Mouse (Mus musculus): Measurements from ENCODE around the gene Lacc1. TPM values are rescaled to one million over a fixed set of nuclear protein-coding genes. Genes with fewer than 3 reads are reported as not detected.
A peak's percentile ranks its signal among the peaks of the same experiment; 100 is the strongest.
"Not testable (repeated sequence)": the region's sequence is repeated elsewhere in the genome, so short reads cannot be mapped to it uniquely, and the experiment has no call there.

The Lacc1 gene
- polyA plus RNA-seq, 1 experiment from 2014 or later: 3.8 TPM

GRCm38 (mm10) chr14:77024499-77024898, 12.2 kb downstream of the Lacc1 start:
- WGBS: 92% methylated on average over 3 of the region's 3 CpGs
- Histone ChIP-seq H3K27ac (replicated peaks) (no peak overlapping the region), H3K4me3 (no peak overlapping the region), H3K4me1 (no peaks in the 10 kb centered on the region), H3K36me3 (no peaks in the 10 kb centered on the region), H3K27me3 (ENCODE audit: low read depth, poor library complexity, severe bottlenecking) (no peaks in the 10 kb centered on the region), H3K9me3 (replicated peaks) (no peaks in the 10 kb centered on the region; the same call in 1 of the 2 replicates)
- DNase-seq (ENCODE audit: low spot score): no peak

GRCm38 (mm10) chr14:77017211-77017610, 19.5 kb downstream of the Lacc1 start:
- H3K4me1 ChIP-seq: 0 out of 2 replicates have a peak, but pooled peaks cover 3% of the 10 kb centered on the region
- H3K4me3 ChIP-seq: no peak overlapping the region
- no peaks in the 10 kb centered on the region for H3K9me3 ChIP-seq (replicated peaks)
- WGBS: 88% methylated on average over 6 of the region's 6 CpGs
- no peaks in the 10 kb centered on the region for H3K27me3 ChIP-seq (ENCODE audit: low read depth, poor library complexity, severe bottlenecking)
- H3K36me3 ChIP-seq: no peaks in the 10 kb centered on the region
- DNase-seq (ENCODE audit: low spot score): no peak
- no peak overlapping the region for H3K27ac ChIP-seq (replicated peaks)

GRCm38 (mm10) chr14:77016783-77017182, 19.9 kb downstream of the Lacc1 start:
- not testable (repeated sequence) for DNase-seq (ENCODE audit: low spot score); H3K27me3 ChIP-seq (ENCODE audit: low read depth, poor library complexity, severe bottlenecking); H3K4me3 ChIP-seq; H3K36me3 ChIP-seq; H3K9me3 ChIP-seq (replicated peaks); H3K4me1 ChIP-seq; H3K27ac ChIP-seq (replicated peaks)
- 65% methylated on average over 12 of the region's 12 CpGs for WGBS

GRCm38 (mm10) chr14:77011804-77012203, 24.9 kb downstream of the Lacc1 start:
- no peaks in the 10 kb centered on the region for H3K36me3 ChIP-seq
- 5% methylated on average over 3 of the region's 3 CpGs for WGBS
- H3K4me1 ChIP-seq: 0 out of 2 replicates have a peak, but pooled peaks cover 3% of the 10 kb centered on the region
- no peaks in the 10 kb centered on the region for H3K9me3 ChIP-seq (replicated peaks)
- H3K4me3 ChIP-seq: no peak overlapping the region
- H3K27me3 ChIP-seq (ENCODE audit: low read depth, poor library complexity, severe bottlenecking): no peaks in the 10 kb centered on the region
- peak; percentile 68 for DNase-seq (ENCODE audit: low spot score)
- H3K27ac ChIP-seq (replicated peaks): no peak overlapping the region

GRCm38 (mm10) chr14:77008238-77008637, 28.5 kb downstream of the Lacc1 start:
- no peak overlapping the region for H3K27ac ChIP-seq (replicated peaks)
- no peaks in the 10 kb centered on the region for H3K27me3 ChIP-seq (ENCODE audit: low read depth, poor library complexity, severe bottlenecking)
- peak; percentile 61 for DNase-seq (ENCODE audit: low spot score)
- H3K36me3 ChIP-seq: no peaks in the 10 kb centered on the region
- H3K4me1 ChIP-seq: peaks cover 13% of the 10 kb centered on the region
- no peaks in the 10 kb centered on the region for H3K9me3 ChIP-seq (replicated peaks)
- H3K4me3 ChIP-seq: no peak overlapping the region
- WGBS: 18% methylated on average over 3 of the region's 3 CpGs

- Histone ChIP-seq H3K9me3 (replicated peaks) (no peaks in the 10 kb centered on the region), H3K27me3 (ENCODE audit: low read depth, poor library complexity, severe bottlenecking) (no peaks in the 10 kb centered on the region), H3K4me3 (no peak overlapping the region), H3K4me1 (peaks cover 13% of the 10 kb centered on the region), H3K27ac (replicated peaks) (no peak overlapping the region), H3K36me3 (no peaks in the 10 kb centered on the region)
- WGBS: 76% methylated on average over 5 of the region's 5 CpGs
- DNase-seq (ENCODE audit: low spot score): no peak
These were observed 31.1 kb downstream of the Lacc1 start for GRCm38 (mm10) chr14:77005566-77005965.

- H3K36me3 ChIP-seq: no peaks in the 10 kb centered on the region
- DNase-seq (ENCODE audit: low spot score): no peak
- no peak overlapping the region for H3K4me3 ChIP-seq
- 79% methylated on average over 8 of the region's 8 CpGs for WGBS
- no peaks in the 10 kb centered on the region for H3K27me3 ChIP-seq (ENCODE audit: low read depth, poor library complexity, severe bottlenecking)
- H3K27ac ChIP-seq (replicated peaks): 0 out of 2 replicates have a peak overlapping the region, but pooled peaks have one; percentile 2
- peaks cover 13% of the 10 kb centered on the region for H3K4me1 ChIP-seq
- no peaks in the 10 kb centered on the region for H3K9me3 ChIP-seq (replicated peaks)
These were observed 32.0 kb downstream of the Lacc1 start for GRCm38 (mm10) chr14:77004740-77005139.

- H3K4me3 ChIP-seq; H3K9me3 ChIP-seq (replicated peaks); H3K36me3 ChIP-seq; H3K27ac ChIP-seq (replicated peaks); H3K27me3 ChIP-seq (ENCODE audit: low read depth, poor library complexity, severe bottlenecking); H3K4me1 ChIP-seq; DNase-seq (ENCODE audit: low spot score): not testable (repeated sequence)
- WGBS: 83% methylated on average over 2 of the region's 2 CpGs
These were observed 46.4 kb downstream of the Lacc1 start for GRCm38 (mm10) chr14:76990351-76990750.

GRCm38 (mm10) chr14:76981781-76982180, 54.9 kb downstream of the Lacc1 start:
- Histone ChIP-seq H3K27ac (replicated peaks) (no peak overlapping the region), H3K9me3 (replicated peaks) (no peaks in the 10 kb centered on the region), H3K4me1 (peaks cover 6% of the 10 kb centered on the region; the same call in 1 of the 2 replicates), H3K4me3 (no peak overlapping the region), H3K27me3 (ENCODE audit: low read depth, poor library complexity, severe bottlenecking) (no peaks in the 10 kb centered on the region), H3K36me3 (no peaks in the 10 kb centered on the region)
- 76% methylated on average over 1 of the region's 1 CpGs for WGBS
- DNase-seq (ENCODE audit: low spot score): no peak

GRCm38 (mm10) chr14:76981176-76981575, 55.5 kb downstream of the Lacc1 start:
- H3K27ac ChIP-seq (replicated peaks): no peak overlapping the region
- no peaks in the 10 kb centered on the region for H3K27me3 ChIP-seq (ENCODE audit: low read depth, poor library complexity, severe bottlenecking)
- H3K9me3 ChIP-seq (replicated peaks): no peaks in the 10 kb centered on the region
- no peak overlapping the region for H3K4me3 ChIP-seq
- H3K4me1 ChIP-seq: peaks cover 6% of the 10 kb centered on the region; the same call in 1 of the 2 replicates
- H3K36me3 ChIP-seq: no peaks in the 10 kb centered on the region
- WGBS: 95% methylated on average over 4 of the region's 4 CpGs
- DNase-seq (ENCODE audit: low spot score): no peak

- DNase-seq (ENCODE audit: low spot score): no peak
- Histone ChIP-seq H3K4me3 (no peak overlapping the region), H3K27ac (replicated peaks) (no peak overlapping the region), H3K36me3 (no peaks in the 10 kb centered on the region), H3K27me3 (ENCODE audit: low read depth, poor library complexity, severe bottlenecking) (no peaks in the 10 kb centered on the region), H3K4me1 (peaks cover 6% of the 10 kb centered on the region; the same call in 1 of the 2 replicates), H3K9me3 (replicated peaks) (no peaks in the 10 kb centered on the region)
- WGBS: 83% methylated on average over 9 of the region's 9 CpGs
These were observed 57.1 kb downstream of the Lacc1 start for GRCm38 (mm10) chr14:76979569-76979968.

All from midbrain, embryonic 10.5 days (tissue).